Mouse (Mus musculus) thymus, adult 2 months (tissue): Measurements from ENCODE around the gene Ccdc88a.

Experiments used
- CTCF ChIP-seq: fragments of 200-500 bp; IDR thresholded peaks from 2 replicates; pipeline ENCODE4 v1.5.1; 2012; ENCODE audit warnings: mild to moderate bottlenecking, control low read depth, low read length, moderate library complexity, borderline replicate concordance; ENCODE audit not compliant: control insufficient read depth, poor library complexity, insufficient read depth; ENCODE audit errors: extremely low read depth
- POLR2A ChIP-seq: fragments of 200-500 bp; IDR thresholded peaks from 2 replicates; pipeline ENCODE4 v1.6.1; 2012; ENCODE audit warnings: mild to moderate bottlenecking, low read length, control low read depth, moderate library complexity; ENCODE audit not compliant: control insufficient read depth, poor library complexity, insufficient read depth; ENCODE audit errors: extremely low read depth

GRCm38 (mm10) chr11:29345673-29346286 lies 27.7 kb upstream of the Ccdc88a start:
- TF ChIP-seq CTCF (no peak), POLR2A (no peak)
